Mouse (Mus musculus): Measurements from ENCODE around the gene Amigo3.

GRCm38 (mm10) chr9:108058291-108058690 is 5.3 kb downstream of the Amigo3 start:
- TF ChIP-seq CTCF (IDR thresholded peaks at IDR 0.05; ENCODE audit: low read depth, low read length) (no peak), GATA1 (IDR thresholded peaks at IDR 0.05; ENCODE audit: borderline replicate concordance, low read length) (no peak), TAL1 (conservative IDR thresholded peaks at IDR 0.05; ENCODE audit: low read depth, low read length) (no peak), POLR2AphosphoS5 (IDR thresholded peaks at IDR 0.05; ENCODE audit: insufficient replicate concordance, low read depth, low read length) (no peak), GATA2 (IDR thresholded peaks at IDR 0.05; ENCODE audit: borderline replicate concordance, low read depth, low read length) (no peak)

All from G1E (cell line).